Mouse (Mus musculus) thymus, adult 2 months (tissue): ENCODE results near the gene Gria4.

Experiments used
- CTCF ChIP-seq: fragments of 200-500 bp; IDR thresholded peaks from 2 replicates; pipeline ENCODE4 v1.5.1; 2012; ENCODE audit warnings: mild to moderate bottlenecking, control low read depth, low read length, moderate library complexity, borderline replicate concordance; ENCODE audit not compliant: control insufficient read depth, poor library complexity, insufficient read depth; ENCODE audit errors: extremely low read depth
- POLR2A ChIP-seq: fragments of 200-500 bp; IDR thresholded peaks from 2 replicates; pipeline ENCODE4 v1.6.1; 2012; ENCODE audit warnings: mild to moderate bottlenecking, low read length, control low read depth, moderate library complexity; ENCODE audit not compliant: control insufficient read depth, poor library complexity, insufficient read depth; ENCODE audit errors: extremely low read depth

- TF ChIP-seq CTCF (no peak), POLR2A (no peak)
Measured at GRCm38 (mm10) chr9:4605354-4605753, 190.7 kb downstream of the Gria4 start.
